ENCODE assay signal across 1 mouse cellular context in the genomic region with DNA sequence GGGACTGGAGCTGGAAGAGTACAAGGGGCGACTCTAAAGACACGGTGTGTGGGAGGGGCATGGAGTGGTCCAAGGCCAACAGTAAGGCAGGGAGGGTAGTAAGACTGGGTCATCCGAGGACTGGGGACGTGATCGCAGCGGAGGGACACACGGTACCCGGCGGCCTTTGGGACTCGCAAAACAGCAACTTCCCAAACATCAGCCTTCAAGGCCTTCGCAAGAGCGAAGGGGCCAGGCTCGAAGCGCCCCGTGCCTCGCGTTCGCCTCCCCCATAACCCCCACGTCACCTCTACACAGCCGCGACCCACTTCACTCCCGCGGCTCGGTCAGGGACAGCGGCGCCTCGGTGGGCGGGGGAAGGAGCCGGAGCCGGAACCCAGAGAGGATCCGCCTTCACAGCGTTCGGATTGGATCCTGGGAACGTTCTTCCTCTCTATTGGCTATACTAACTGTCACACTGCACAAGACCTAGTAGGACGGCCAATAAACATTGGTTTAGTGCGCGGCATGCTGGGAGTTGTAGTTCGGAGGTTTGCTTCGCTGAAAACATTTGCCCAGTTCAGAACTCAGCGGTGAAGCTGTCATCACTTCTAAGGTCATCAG.
TF ChIP-seq lines count a peak whose summit lies in the region.

A gene (minus strand): TSS at position 345 of the 603 bp plus-strand sequence.

TF ChIP-seq in CH12.LX, 34 proteins besides CTCF, POLR2A, EP300 and RAD21 (continued from another document):
- TF ChIP-seq GABPA (IDR thresholded peaks at IDR 0.05; ENCODE audit: insufficient replicate concordance, low read depth, low read length) = peak; percentile 65; the same call in 1 of the 2 replicates
- TF ChIP-seq MXI1 (IDR thresholded peaks at IDR 0.05; ENCODE audit: low read depth, low read length) = peak; percentile 79; the same call in 1 of the 2 replicates
- TF ChIP-seq POLR2AphosphoS2 (IDR thresholded peaks at IDR 0.05; ENCODE audit: low read depth, low read length) = peak; percentile 50; the same call in 1 of the 2 replicates
- no peak for TF ChIP-seq PAX5 (IDR thresholded peaks at IDR 0.05; ENCODE audit: low read length)
- no peak for TF ChIP-seq ZC3H11A (IDR thresholded peaks at IDR 0.05; ENCODE audit: low read depth, low read length)
- peak; percentile 61 for TF ChIP-seq NELFE (IDR thresholded peaks at IDR 0.05; ENCODE audit: low read depth, low read length)
- no peak for TF ChIP-seq BHLHE40 (IDR thresholded peaks at IDR 0.05; ENCODE audit: low read depth, low read length)
- TF ChIP-seq UBTF (IDR thresholded peaks at IDR 0.05; ENCODE audit: low read depth, low read length) = no peak
- TF ChIP-seq NRF1 (IDR thresholded peaks at IDR 0.05; ENCODE audit: low read depth, low read length) = 0 out of 2 replicates have a peak, but pooled peaks have one; percentile 28
- TF ChIP-seq MYC (IDR thresholded peaks at IDR 0.05; ENCODE audit: low read depth, low read length) = no peak
- peak; percentile 83 for TF ChIP-seq ELF1 (IDR thresholded peaks at IDR 0.05; ENCODE audit: low read depth, low read length)
- TF ChIP-seq RCOR1 (conservative IDR thresholded peaks at IDR 0.05; ENCODE audit: low read depth, low read length) = no peak
- 0 out of 2 replicates have a peak, but pooled peaks have one; percentile 48 for TF ChIP-seq TBP (conservative IDR thresholded peaks at IDR 0.05; ENCODE audit: low read depth, low read length)
- no peak for TF ChIP-seq JUND (conservative IDR thresholded peaks at IDR 0.05; ENCODE audit: low read depth, low read length)
- TF ChIP-seq CHD1 (IDR thresholded peaks at IDR 0.05; ENCODE audit: low read depth, low read length) = no peak; the same call in 1 of the 2 replicates
- TF ChIP-seq ZKSCAN1 (IDR thresholded peaks at IDR 0.05; ENCODE audit: borderline replicate concordance, low read depth, low read length) = no peak
- no peak for TF ChIP-seq ETS1 (conservative IDR thresholded peaks at IDR 0.05; ENCODE audit: low read depth, low read length)
- peak; percentile 12; the same call in 1 of the 2 replicates for TF ChIP-seq TCF12 (IDR thresholded peaks at IDR 0.05; ENCODE audit: low read depth, low read length)
- peak; percentile 97; the same call in 1 of the 2 replicates for TF ChIP-seq KAT2A (IDR thresholded peaks at IDR 0.05; ENCODE audit: insufficient replicate concordance, low read length)
TF ChIP-seq in CH12.LX: peak in this region for 13.
